Mouse (Mus musculus): ENCODE data around the gene Hemk1. TPM values are rescaled to one million over a fixed set of nuclear protein-coding genes. Genes with fewer than 3 reads are reported as not detected.

Hemk1 gene
- 26.2 TPM for polyA plus RNA-seq (2017; shearing (Covaris generic))

GRCm38 (mm10) chr9:107338172-107338883 lies at the start of gene Hemk1:
Hemk1 (minus strand) TSS chr9:107338350.

GRCm38 (mm10) chr9:107340267-107340859 lies 2.2 kb upstream of the Hemk1 start, which contains the start of gene 6430571L13Rik:
6430571L13Rik (plus strand) TSS chr9:107340602.

GRCm38 (mm10) chr9:107296016-107296040 lies 42.3 kb downstream of the Hemk1 start, which contains the start of gene Cish:
Cish (plus strand) TSS chr9:107296026.

GRCm38 (mm10) chr9:107289211-107290076 lies 48.7 kb downstream of the Hemk1 start, which contains the start of gene Mapkapk3:
Mapkapk3 (minus strand) TSS chr9:107289877.

Other genes with a start within 250 kb of the Hemk1 start
- 0.13 TPM for gene Dock3, start 106.4 kb downstream of the Hemk1 start, polyA plus RNA-seq (2017; shearing (Covaris generic))
- 148 TPM for gene Mapkapk3, start 48.5 kb downstream of the Hemk1 start, polyA plus RNA-seq (2017; shearing (Covaris generic))
- gene Cish, start 42.3 kb downstream of the Hemk1 start, polyA plus RNA-seq (2017; shearing (Covaris generic)), result 220 TPM
- 2.4 TPM for gene 6430571L13Rik, start 2.3 kb upstream of the Hemk1 start, polyA plus RNA-seq (2017; shearing (Covaris generic))
- 0.87 TPM for gene Cacna2d2, start 61.3 kb upstream of the Hemk1 start, polyA plus RNA-seq (2017; shearing (Covaris generic))
- 63.5 TPM for gene Tmem115, start 195.6 kb upstream of the Hemk1 start, polyA plus RNA-seq (2017; shearing (Covaris generic))
- 62.6 TPM for gene Cyb561d2, start 203.8 kb upstream of the Hemk1 start, polyA plus RNA-seq (2017; shearing (Covaris generic))
- 68.1 TPM for gene Nprl2, start 203.9 kb upstream of the Hemk1 start, polyA plus RNA-seq (2017; shearing (Covaris generic))
- gene Zmynd10, start 208.9 kb upstream of the Hemk1 start, polyA plus RNA-seq (2017; shearing (Covaris generic)), result 4.1 TPM
- gene Rassf1, start 213.2 kb upstream of the Hemk1 start, polyA plus RNA-seq (2017; shearing (Covaris generic)), result 91.3 TPM
- 13.4 TPM for gene Tusc2, start 224.9 kb upstream of the Hemk1 start, polyA plus RNA-seq (2017; shearing (Covaris generic))
- 17.7 TPM for gene Hyal2, start 229.6 kb upstream of the Hemk1 start, polyA plus RNA-seq (2017; shearing (Covaris generic))
- 6.9 TPM for gene Hyal1, start 238.6 kb upstream of the Hemk1 start, polyA plus RNA-seq (2017; shearing (Covaris generic))
- gene Naa80, start 240.5 kb upstream of the Hemk1 start, polyA plus RNA-seq (2017; shearing (Covaris generic)), result 26.1 TPM
- gene Hyal3, start 242.5 kb upstream of the Hemk1 start, polyA plus RNA-seq (2017; shearing (Covaris generic)), result 0.85 TPM
- gene Ifrd2, start 249.3 kb upstream of the Hemk1 start, polyA plus RNA-seq (2017; shearing (Covaris generic)), result 24.9 TPM